Comparison of ENCODE assay signal across 27 mouse cellular contexts in the genomic region with DNA sequence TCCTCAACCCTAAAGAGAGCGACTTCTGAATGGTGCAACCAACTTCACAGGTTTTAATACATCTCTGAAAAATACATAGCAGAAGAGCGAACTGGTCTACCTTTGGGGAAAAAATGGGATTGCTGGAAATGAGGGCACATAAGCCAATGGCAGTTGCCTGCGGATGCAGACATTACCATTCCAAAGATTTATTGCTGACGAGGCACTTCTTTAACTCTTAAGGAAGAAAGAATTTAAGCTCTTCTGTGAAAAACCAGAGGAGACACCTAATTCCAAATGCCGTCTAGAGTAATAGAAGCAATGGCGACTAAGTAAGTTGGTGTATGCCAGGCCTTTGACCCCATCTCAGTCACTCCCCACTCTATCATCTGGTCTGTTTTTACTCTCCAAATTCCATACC.
"Had no signal": no experiment of that assay in that cellular context is flagged by ENCODE, and none has a peak within 500 bp of the region (broad histone marks: within the 10 kb centered on the region; RNA-seq: fewer than 3 reads in every experiment).

No protein-coding gene starts in this region.

- ATAC-seq: forebrain, embryonic 13.5 days; forebrain, embryonic 14.5 days; forebrain, embryonic 15.5 days; forebrain, embryonic 16.5 days; forebrain, postnatal 0 days had no signal

- H3K4me3 ChIP-seq: embryonic facial prominence, embryonic 10.5 days; embryonic facial prominence, embryonic 12.5 days; embryonic facial prominence, embryonic 13.5 days; embryonic facial prominence, embryonic 15.5 days; erythroblast, embryonic 14.5 days; forebrain, embryonic 10.5 days; forebrain, embryonic 12.5 days; forebrain, embryonic 13.5 days; forebrain, embryonic 15.5 days; gastrocnemius, adult 2 months; heart, adult 2 months had no signal

- H3K9me3 ChIP-seq: embryonic facial prominence, embryonic 10.5 days; embryonic facial prominence, embryonic 12.5 days; embryonic facial prominence, embryonic 13.5 days; embryonic facial prominence, embryonic 15.5 days; forebrain, embryonic 10.5 days; forebrain, embryonic 12.5 days; forebrain, embryonic 13.5 days; forebrain, embryonic 15.5 days had no signal

- H3K4me1 ChIP-seq: embryonic facial prominence, embryonic 15.5 days; forebrain, embryonic 12.5 days; forebrain, embryonic 13.5 days; forebrain, embryonic 15.5 days had no signal

- H3K4me2 ChIP-seq: embryonic facial prominence, embryonic 12.5 days; embryonic facial prominence, embryonic 13.5 days; embryonic facial prominence, embryonic 15.5 days; forebrain, embryonic 12.5 days; forebrain, embryonic 13.5 days; forebrain, embryonic 15.5 days had no signal

- H3K9ac ChIP-seq: embryonic facial prominence, embryonic 12.5 days; embryonic facial prominence, embryonic 13.5 days; embryonic facial prominence, embryonic 15.5 days; forebrain, embryonic 12.5 days; forebrain, embryonic 13.5 days; forebrain, embryonic 15.5 days; forebrain, postnatal 0 days had no signal

- DNase-seq: cerebellum, adult 8-10 months; cerebellum, adult 9-10 months; cerebellum, adult 9-11 months; cerebellum, postnatal 10 days; cerebellum, postnatal 14 days; cerebellum, postnatal 25 days; cerebellum, postnatal 36 days; forebrain, postnatal 0 days; gastrocnemius, adult 2 months; gastrocnemius, postnatal 10 days; gastrocnemius, postnatal 14 days; gastrocnemius, postnatal 25 days; gastrocnemius, postnatal 36 days; heart, adult 11 months; heart, adult 18-20 months; heart, adult 2 months had no signal

- H3K27ac ChIP-seq: embryonic facial prominence, embryonic 10.5 days; embryonic facial prominence, embryonic 12.5 days; embryonic facial prominence, embryonic 13.5 days; embryonic facial prominence, embryonic 15.5 days; forebrain, embryonic 10.5 days; forebrain, embryonic 12.5 days; forebrain, embryonic 13.5 days; forebrain, embryonic 15.5 days; gastrocnemius, adult 2 months had no signal

- H3K27me3 ChIP-seq: embryonic facial prominence, embryonic 12.5 days; embryonic facial prominence, embryonic 13.5 days; embryonic facial prominence, embryonic 15.5 days; forebrain, embryonic 12.5 days; forebrain, embryonic 13.5 days; forebrain, embryonic 15.5 days had no signal

- H3K36me3 ChIP-seq: embryonic facial prominence, embryonic 10.5 days; embryonic facial prominence, embryonic 12.5 days; embryonic facial prominence, embryonic 13.5 days; embryonic facial prominence, embryonic 15.5 days; forebrain, embryonic 10.5 days; forebrain, embryonic 12.5 days; forebrain, embryonic 15.5 days had no signal
